Mouse (Mus musculus) olfactory bulb, adult 2 months (tissue): ENCODE data around the gene Taf6l. TPM values are rescaled to one million over a fixed set of nuclear protein-coding genes. Genes with fewer than 3 reads are reported as not detected.

ENCODE experiments used
- H3K27ac ChIP-seq: fragments of 200-500 bp; 2 replicates; pipeline ENCODE4 v1.5.1; 2012; ENCODE audit warnings: low read depth, low read length; ENCODE audit not compliant: insufficient read depth
- H3K4me1 ChIP-seq: fragments of 200-500 bp; 2 replicates; pipeline ENCODE4 v1.6.1; 2012; ENCODE audit warnings: low read length; ENCODE audit not compliant: control insufficient read depth, insufficient read depth
- H3K4me3 ChIP-seq: fragments of 200-500 bp; 2 replicates; pipeline ENCODE4 v1.5.1; 2012; ENCODE audit warnings: mild to moderate bottlenecking, low read depth, low read length, moderate library complexity; ENCODE audit not compliant: insufficient read depth
- CTCF ChIP-seq: fragments of 200-500 bp; IDR thresholded peaks from 2 replicates; pipeline ENCODE4 v1.5.1; 2012; ENCODE audit warnings: low read depth, mild to moderate bottlenecking, low read length, moderate library complexity; ENCODE audit not compliant: insufficient read depth
- POLR2A ChIP-seq: fragments of 200-500 bp; IDR thresholded peaks from 2 replicates; pipeline ENCODE4 v1.6.1; 2012; ENCODE audit warnings: mild to moderate bottlenecking, low read depth, low read length, moderate library complexity; ENCODE audit not compliant: insufficient read depth
- WGBS: fragments of 180-500 bp; shearing (Covaris S2); methylation state at CpG from one replicate; pipeline ENCODE4 v1.1.7; 2018; 5-methylcytosine and 5-hydroxymethylcytosine counted together
- polyA plus RNA-seq: library from polyadenylated mRNA; stranded (reverse); fragments of >200 nt; gene quantifications from 2 replicates; pipeline ENCODE4 v1.2.4, GENCODE M21; 2012; ENCODE audit warnings: low replicate concordance; ENCODE audit not compliant: missing spikeins, insufficient read depth, insufficient read length

Taf6l gene
- polyA plus RNA-seq, 1 experiment, result not detected

DNA sequence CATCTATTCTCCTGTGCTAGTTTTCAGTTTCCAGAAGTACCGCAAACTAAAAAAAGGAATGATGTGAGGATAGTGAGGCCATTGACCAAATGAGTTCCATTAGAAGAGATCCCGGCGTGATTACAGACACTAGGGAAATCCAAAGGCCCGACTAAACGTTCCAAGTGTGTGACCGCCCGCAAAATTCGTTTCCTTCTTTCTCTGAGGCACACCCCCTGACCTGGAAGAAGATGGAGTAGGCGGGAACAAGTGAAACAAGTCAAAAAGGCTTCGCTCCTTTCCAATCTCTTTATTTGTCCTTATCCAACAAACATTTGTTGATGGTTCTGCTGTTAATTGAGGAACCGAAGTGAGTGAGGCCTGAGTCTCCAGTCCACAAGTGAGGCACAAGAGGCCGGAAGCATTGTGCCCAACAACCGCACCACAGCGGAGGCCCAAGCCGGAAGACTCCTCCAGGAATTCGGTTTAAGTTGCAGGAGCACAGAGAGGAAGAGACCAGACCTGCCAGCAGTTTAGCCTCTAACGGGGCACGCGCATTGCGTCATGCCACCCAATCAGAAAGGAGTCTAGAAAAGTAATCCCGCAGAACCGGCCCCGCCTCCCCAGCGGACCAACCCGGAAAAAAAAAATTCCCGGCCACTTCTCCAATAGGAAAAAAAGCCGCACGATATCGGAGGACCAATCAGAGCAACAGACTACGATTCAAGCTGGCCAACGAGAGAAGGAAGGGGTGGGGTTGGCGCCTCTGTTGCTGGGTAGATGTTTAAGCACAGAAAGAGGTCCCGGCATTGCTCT lies 32.8 kb upstream of the Taf6l start, which contains the start of gene Ttc9c:
Gene Ttc9c, minus strand, starts transcription at position 533 of the 795 bp plus-strand sequence.
- WGBS, result under 1% methylated on average over 33 of the region's 33 CpGs
- H3K4me3 ChIP-seq, result peak within 1 kb of the TSS; percentile 84
- TF ChIP-seq CTCF (no peak), POLR2A (peak; percentile 52; the same call in 1 of the 2 replicates)
- peak within 1 kb of the TSS; percentile 99 for H3K27ac ChIP-seq
- H3K4me1 ChIP-seq, result peaks cover 2% of the 10 kb centered on the region; the same call in 1 of the 2 replicates

DNA sequence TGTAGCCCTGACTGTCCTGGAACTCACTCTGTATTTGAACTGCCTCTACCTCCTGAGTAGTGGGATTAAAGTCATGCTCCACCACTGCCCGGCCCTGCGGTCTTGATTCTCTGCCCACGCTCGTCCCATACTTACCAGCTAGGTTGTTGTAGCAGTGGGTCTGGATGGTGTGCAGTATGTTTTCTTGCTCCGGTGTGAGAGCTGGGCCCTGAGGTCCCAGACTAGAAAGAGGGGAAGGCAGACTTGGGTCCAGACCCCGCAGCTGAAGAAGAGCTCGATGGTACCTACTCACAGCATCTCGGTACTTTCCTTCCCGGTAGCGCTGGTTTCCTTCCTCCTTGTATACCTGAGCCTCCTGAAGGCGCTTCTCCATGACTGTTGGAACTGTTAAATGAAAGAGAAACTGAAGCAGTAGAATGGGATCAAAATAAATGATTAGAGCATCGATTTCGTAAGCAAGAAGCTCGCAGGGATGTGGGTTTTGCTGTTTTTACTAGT lies 32.1 kb upstream of the Taf6l start:
- H3K4me1 ChIP-seq, result peaks cover 5% of the 10 kb centered on the region; the same call in 1 of the 2 replicates
- peak overlapping the region; percentile 89 for H3K27ac ChIP-seq
- H3K4me3 ChIP-seq, result peak overlapping the region; percentile 60
- WGBS, result 17% methylated on average over 14 of the region's 14 CpGs
- TF ChIP-seq POLR2A (no peak), CTCF (no peak)

- no peak overlapping the region for H3K27ac ChIP-seq
- H3K4me1 ChIP-seq, result peaks cover 5% of the 10 kb centered on the region; the same call in 1 of the 2 replicates
- TF ChIP-seq POLR2A (no peak), CTCF (no peak)
- H3K4me3 ChIP-seq, result no peak overlapping the region
- WGBS, result 64% methylated on average over 3 of the region's 3 CpGs
Measured at GRCm38 (mm10) chr19:8817001-8817400, 30.8 kb upstream of the Taf6l start.

GRCm38 (mm10) chr19:8815812-8816211 lies 29.6 kb upstream of the Taf6l start:
- H3K4me3 ChIP-seq, result no peak overlapping the region
- H3K4me1 ChIP-seq, result peaks cover 5% of the 10 kb centered on the region; the same call in 1 of the 2 replicates
- no peak overlapping the region for H3K27ac ChIP-seq
- TF ChIP-seq CTCF, result no peak
- TF ChIP-seq POLR2A, result no peak
- 46% methylated on average over 11 of the region's 11 CpGs for WGBS

GRCm38 (mm10) chr19:8806810-8807209 lies 20.6 kb upstream of the Taf6l start:
- Histone ChIP-seq H3K4me3 (no peak overlapping the region), H3K27ac (no peak overlapping the region), H3K4me1 (peaks cover 18% of the 10 kb centered on the region)
- TF ChIP-seq POLR2A (no peak), CTCF (no peak)
- WGBS, result 84% methylated on average over 5 of the region's 5 CpGs

GRCm38 (mm10) chr19:8803879-8804660 lies 17.9 kb upstream of the Taf6l start:
- H3K4me1 ChIP-seq, result peaks cover 18% of the 10 kb centered on the region
- TF ChIP-seq CTCF, result no peak
- no peak for TF ChIP-seq POLR2A
- 93% methylated on average over 11 of the region's 11 CpGs for WGBS
- no peak overlapping the region for H3K27ac ChIP-seq
- no peak overlapping the region for H3K4me3 ChIP-seq

- no peak for TF ChIP-seq POLR2A
- TF ChIP-seq CTCF, result no peak
- Histone ChIP-seq H3K4me1 (peaks cover 18% of the 10 kb centered on the region), H3K27ac (peak overlapping the region; percentile 55), H3K4me3 (peak overlapping the region; percentile 77)
- 60% methylated on average over 9 of the region's 9 CpGs for WGBS
Measured at GRCm38 (mm10) chr19:8803204-8803780, 17.1 kb upstream of the Taf6l start.

- TF ChIP-seq POLR2A, result peak; percentile 66
- TF ChIP-seq CTCF, result no peak
- Histone ChIP-seq H3K4me3 (peak within 1 kb of the TSS; percentile 77), H3K4me1 (peaks cover 18% of the 10 kb centered on the region), H3K27ac (peak within 1 kb of the TSS; percentile 65)
- WGBS, result under 1% methylated on average over 30 of the region's 30 CpGs
Measured at GRCm38 (mm10) chr19:8802130-8802821, 16.1 kb upstream of the Taf6l start, which contains the start of gene Zbtb3. Zbtb3 (plus strand) TSS chr19:8802555.
